Mouse (Mus musculus) liver, adult 2 months (tissue): ENCODE results near the gene Tesc. TPM values are rescaled to one million over a fixed set of nuclear protein-coding genes. Genes with fewer than 3 reads are reported as not detected.

ENCODE experiments used
- DNase-seq: peaks from one replicate; pipeline ENCODE4 v3.0.0-alpha.2; 2011; ENCODE audit warnings: low read depth, low spot score; ENCODE audit errors: extremely low read depth
- H3K27ac ChIP-seq: fragments of 200-500 bp; replicated peaks from 2 replicates; pipeline ENCODE4 v1.5.1; 2012; ENCODE audit warnings: low read depth, mild to moderate bottlenecking, control low read depth, inconsistent platforms, low read length; ENCODE audit not compliant: insufficient read depth
- H3K27me3 ChIP-seq: fragments of 200-500 bp; 2 replicates; pipeline ENCODE4 v1.6.1; 2012; ENCODE audit warnings: mild to moderate bottlenecking, moderate library complexity, low read length, inconsistent platforms; ENCODE audit not compliant: control insufficient read depth, insufficient read depth
- H3K36me3 ChIP-seq: fragments of 200-500 bp; 2 replicates; pipeline ENCODE4 v1.6.1; 2012; ENCODE audit warnings: low read length, inconsistent platforms; ENCODE audit not compliant: control insufficient read depth, insufficient read depth
- H3K4me1 ChIP-seq: fragments of 200-500 bp; 2 replicates; pipeline ENCODE4 v1.6.1; 2011; ENCODE audit warnings: low read length; ENCODE audit not compliant: control insufficient read depth, insufficient read depth
- H3K4me3 ChIP-seq: fragments of 200-500 bp; 2 replicates; pipeline ENCODE4 v1.5.1; 2011; ENCODE audit warnings: low read depth, mild to moderate bottlenecking, control low read depth, low read length, moderate library complexity; ENCODE audit not compliant: insufficient read depth
- H3K79me2 ChIP-seq: fragments of 200-500 bp; 2 replicates; pipeline ENCODE4 v1.6.1; 2012; ENCODE audit warnings: inconsistent platforms, mild to moderate bottlenecking, low read length, moderate library complexity; ENCODE audit not compliant: control insufficient read depth, insufficient read depth
- H3K9ac ChIP-seq: fragments of 200-500 bp; 2 replicates; pipeline ENCODE4 v1.6.1; 2012; ENCODE audit warnings: low read depth, mild to moderate bottlenecking, control low read depth, inconsistent platforms, low read length
- CTCF ChIP-seq: fragments of 200-500 bp; IDR thresholded peaks from 2 replicates; pipeline ENCODE4 v1.5.1; 2011; ENCODE audit warnings: low read depth, low read length, control low read depth
- POLR2A ChIP-seq: fragments of 200-500 bp; IDR thresholded peaks from 2 replicates; pipeline ENCODE4 v1.6.1; 2011; ENCODE audit warnings: low read length, control low read depth; ENCODE audit not compliant: insufficient read depth; ENCODE audit errors: extremely low read depth
- WGBS: fragments of 180-500 bp; shearing (Covaris S2); methylation state at CpG from one replicate; pipeline ENCODE4 v1.1.7; 2018; 5-methylcytosine and 5-hydroxymethylcytosine counted together
- polyA plus RNA-seq: library from polyadenylated mRNA; depleted of rRNA; stranded (reverse); fragments of >200 nt; gene quantifications from 2 replicates; pipeline ENCODE4 v1.2.3, GENCODE M21; 2012
- total RNA-seq: library from RNA; depleted of rRNA; stranded (reverse); fragments of >200 nt; gene quantifications from 2 replicates; pipeline ENCODE4 v1.2.3, GENCODE M21; 2014

The Tesc gene
- total and polyA plus RNA-seq, 2 experiments = 0.18 to 0.35 TPM

GRCm38 (mm10) chr5:118027101-118027697 is 344 bp upstream of the Tesc start:
- DNase-seq = no peak
- Histone ChIP-seq H3K79me2 (no peaks in the 10 kb centered on the region), H3K27ac (no peak overlapping the region), H3K4me1 (peaks cover 4% of the 10 kb centered on the region; the same call in 1 of the 2 replicates), H3K4me3 (peak overlapping the region; percentile 4; the same call in 1 of the 2 replicates), H3K27me3 (peaks cover 24% of the 10 kb centered on the region), H3K36me3 (no peaks in the 10 kb centered on the region), H3K9ac (no peak overlapping the region)
- TF ChIP-seq CTCF = no peak
- no peak for TF ChIP-seq POLR2A
- WGBS = 3% methylated on average over 39 of the region's 39 CpGs

DNA sequence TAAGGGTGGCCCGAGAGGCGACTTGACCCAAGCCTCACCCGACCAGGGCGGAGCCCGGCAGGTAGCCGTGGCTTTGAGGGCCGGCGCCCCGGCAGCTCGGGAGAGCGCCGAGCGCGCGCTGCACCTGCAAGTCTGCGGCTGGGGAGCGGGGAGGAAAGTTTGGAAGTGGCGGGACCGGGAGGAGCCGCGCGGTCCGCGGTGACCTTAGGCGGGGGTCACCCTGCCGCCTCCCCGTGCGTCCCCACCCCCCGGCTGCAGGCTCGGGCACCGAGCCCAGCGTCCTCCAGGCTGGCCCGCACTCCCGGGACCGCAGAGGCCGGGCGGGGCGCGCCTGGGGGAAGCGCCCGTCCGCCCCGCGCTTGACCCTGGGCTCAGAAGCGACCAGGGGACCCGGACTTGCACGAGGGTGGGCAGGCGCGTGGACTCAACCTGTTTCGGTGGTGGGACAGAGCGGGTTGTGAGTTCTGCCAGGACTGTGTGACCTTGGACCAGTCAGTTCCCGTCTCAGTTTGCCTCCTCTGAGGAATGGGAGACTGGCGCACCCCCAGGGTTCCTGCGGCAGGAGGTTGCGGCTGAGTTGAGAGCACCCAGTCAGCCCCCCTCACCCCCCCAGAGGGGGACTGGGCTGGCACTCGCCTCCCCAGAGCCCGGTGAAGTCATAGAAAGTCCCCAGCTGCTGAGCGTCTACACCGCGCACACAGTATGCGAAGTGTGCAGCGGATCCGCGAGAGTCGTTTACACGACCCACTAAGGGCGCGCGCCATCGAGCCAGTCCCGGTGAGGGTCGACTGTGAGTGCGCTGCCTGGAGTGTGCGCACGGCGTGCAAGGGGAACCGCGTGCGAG is 870 bp downstream of the Tesc start:
- Histone ChIP-seq H3K27ac (no peak overlapping the region), H3K79me2 (no peaks in the 10 kb centered on the region), H3K9ac (no peak overlapping the region), H3K4me3 (peak overlapping the region; percentile 30; the same call in 1 of the 2 replicates), H3K27me3 (peaks cover 24% of the 10 kb centered on the region), H3K36me3 (no peaks in the 10 kb centered on the region), H3K4me1 (peaks cover 4% of the 10 kb centered on the region; the same call in 1 of the 2 replicates)
- 3% methylated on average over 75 of the region's 79 CpGs for WGBS
- DNase-seq = no peak
- TF ChIP-seq CTCF (no peak), POLR2A (no peak)

DNA sequence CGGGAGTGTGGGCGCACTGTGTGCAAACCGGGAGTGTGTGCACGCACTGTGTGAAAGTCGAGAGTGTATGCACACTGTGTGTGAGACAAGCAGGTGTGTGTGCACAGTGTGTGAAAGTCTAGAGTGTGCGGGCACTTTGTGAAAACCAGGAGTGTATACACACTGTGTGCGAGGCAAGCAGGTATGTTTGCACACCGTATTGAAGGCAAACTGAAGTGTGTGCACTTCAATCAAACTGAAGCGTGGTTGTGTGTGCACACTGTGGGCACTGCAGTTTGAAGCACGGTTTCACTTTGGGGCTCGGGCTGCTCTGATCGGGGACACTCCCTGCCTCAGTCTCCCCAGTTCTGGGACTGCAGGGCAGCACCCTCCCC is 1.5 kb downstream of the Tesc start:
- Histone ChIP-seq H3K79me2 (no peaks in the 10 kb centered on the region), H3K36me3 (no peaks in the 10 kb centered on the region), H3K4me3 (peak overlapping the region; percentile 16; the same call in 1 of the 2 replicates), H3K9ac (no peak overlapping the region), H3K27me3 (peaks cover 24% of the 10 kb centered on the region), H3K27ac (no peak overlapping the region), H3K4me1 (peaks cover 4% of the 10 kb centered on the region; the same call in 1 of the 2 replicates)
- no peak for TF ChIP-seq CTCF
- TF ChIP-seq POLR2A = no peak
- 4% methylated on average over 12 of the region's 12 CpGs for WGBS
- no peak for DNase-seq

DNA sequence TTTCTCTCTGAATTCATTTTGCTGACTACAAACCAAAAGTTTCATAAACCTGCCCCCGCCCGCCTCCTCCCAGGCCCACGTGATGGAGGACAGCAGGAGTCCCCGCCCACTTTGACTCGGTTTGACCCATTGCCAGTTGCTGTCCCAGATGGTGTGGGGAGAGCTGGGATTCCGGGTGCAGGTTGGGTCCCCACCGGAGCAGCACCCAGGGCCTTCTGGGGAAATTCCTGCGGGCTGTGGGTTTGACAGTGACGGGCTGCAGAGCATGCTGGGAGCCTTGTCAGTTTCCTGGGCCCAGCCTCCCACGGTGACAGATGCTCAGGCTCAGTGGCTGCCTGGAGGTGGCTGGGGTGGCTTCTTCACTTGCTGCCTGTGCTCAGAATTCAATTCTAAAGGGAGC is 1.9 kb downstream of the Tesc start:
- Histone ChIP-seq H3K4me3 (peak overlapping the region; percentile 2; the same call in 1 of the 2 replicates), H3K27me3 (peaks cover 24% of the 10 kb centered on the region), H3K36me3 (no peaks in the 10 kb centered on the region), H3K79me2 (no peaks in the 10 kb centered on the region), H3K4me1 (peaks cover 4% of the 10 kb centered on the region; the same call in 1 of the 2 replicates), H3K27ac (no peak overlapping the region), H3K9ac (no peak overlapping the region)
- WGBS = 2% methylated on average over 10 of the region's 10 CpGs
- DNase-seq = no peak
- TF ChIP-seq CTCF (no peak), POLR2A (no peak)

- H3K4me1 ChIP-seq = peaks cover 4% of the 10 kb centered on the region; the same call in 1 of the 2 replicates
- H3K36me3 ChIP-seq = no peaks in the 10 kb centered on the region
- no peaks in the 10 kb centered on the region for H3K79me2 ChIP-seq
- 88% methylated on average over 9 of the region's 9 CpGs for WGBS
- DNase-seq = no peak
- H3K27me3 ChIP-seq = peaks cover 24% of the 10 kb centered on the region
- no peak overlapping the region for H3K4me3 ChIP-seq
- H3K9ac ChIP-seq = no peak overlapping the region
- no peak overlapping the region for H3K27ac ChIP-seq
- TF ChIP-seq CTCF = no peak
- no peak for TF ChIP-seq POLR2A
Observed at GRCm38 (mm10) chr5:118030022-118030675, 2.6 kb downstream of the Tesc start.
